Mouse (Mus musculus) brain, adult 2 months (tissue): ENCODE measurements around the gene Sval1.

Source experiments
- DNase-seq: peaks from one replicate; pipeline ENCODE4 v3.0.0; 2011; ENCODE audit warnings: low read depth, low spot score

Gene Sval1

DNA sequence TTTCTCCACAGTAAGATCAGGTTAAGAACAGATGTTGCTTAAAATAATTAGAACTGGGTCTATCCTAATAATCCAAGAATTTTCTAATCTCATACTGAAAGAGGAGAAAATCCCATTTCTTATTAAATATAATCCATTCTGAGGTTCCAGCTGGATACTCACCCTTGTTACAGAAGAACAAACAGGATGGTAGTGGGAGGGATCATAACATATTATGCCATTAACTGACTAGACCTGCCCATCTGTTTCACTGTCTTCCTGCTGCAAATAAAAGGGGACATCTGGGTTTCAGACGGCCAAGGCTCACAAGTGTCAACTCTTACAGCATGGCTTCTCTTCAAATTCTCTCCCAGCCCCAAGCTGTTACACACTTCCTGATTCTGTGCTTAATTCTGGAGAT is at the start of gene Sval1:
Gene Sval1 (plus strand): TSS at position 301 of the 400 bp plus-strand sequence.
- DNase-seq: peak; percentile 1

DNA sequence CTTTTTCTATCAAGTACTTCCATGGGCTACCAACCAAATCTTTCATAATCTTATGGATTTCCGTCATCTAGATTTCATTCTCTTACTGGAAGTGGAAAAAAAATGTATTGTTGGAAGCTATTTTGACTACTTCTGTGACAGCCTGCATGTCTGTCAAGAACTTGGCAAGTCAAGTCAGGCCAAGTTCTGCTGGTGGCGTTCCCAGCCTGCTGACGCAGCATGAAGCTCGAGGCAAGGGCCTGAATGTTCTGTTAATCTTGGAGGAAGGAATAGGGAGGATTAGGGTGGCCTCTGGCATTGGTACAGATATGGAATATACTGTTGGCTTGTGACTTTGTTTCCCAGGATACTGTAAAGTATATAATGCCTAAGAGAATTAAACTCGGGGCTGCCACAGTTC is 39.8 kb upstream of the Sval1 start:
- peak; percentile 19 for DNase-seq

DNA sequence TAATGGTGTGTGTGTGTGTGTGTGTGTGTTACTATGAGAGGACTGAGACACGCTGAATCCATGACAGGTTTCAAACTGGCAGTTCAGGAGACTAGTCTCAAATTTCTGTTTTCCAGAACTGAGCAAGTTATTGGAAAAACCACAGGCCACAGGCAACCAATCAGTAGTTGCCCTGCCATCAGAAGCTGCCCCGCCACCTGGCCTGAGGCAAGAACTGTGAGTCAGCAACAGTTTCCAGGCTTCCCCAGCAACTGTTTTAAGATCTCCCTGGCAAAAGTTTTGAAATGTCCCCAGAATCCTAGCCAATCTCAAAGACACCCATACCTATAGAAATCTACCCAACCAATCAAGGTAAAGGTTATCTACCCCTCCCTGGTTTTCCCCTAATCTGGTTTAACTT is 36.5 kb upstream of the Sval1 start:
- DNase-seq: no peak

DNA sequence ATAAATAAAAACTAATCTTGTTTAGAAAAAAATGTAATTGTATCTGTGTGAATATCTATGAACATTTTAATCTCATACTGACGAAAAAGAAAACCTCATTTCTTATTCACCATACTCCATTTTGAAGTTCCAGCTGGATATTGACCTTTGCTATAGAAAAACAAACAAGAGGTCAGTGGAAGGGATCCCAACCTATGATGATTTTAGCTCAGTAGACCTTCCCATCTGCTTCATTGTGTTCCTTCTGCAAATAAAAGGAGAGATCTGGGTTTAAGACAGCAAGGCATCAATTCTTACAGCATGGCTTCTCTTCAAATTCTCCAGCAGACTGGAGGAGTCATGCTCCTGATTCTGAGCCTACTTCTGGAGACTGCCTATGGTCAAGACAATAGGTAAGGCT is 16.4 kb downstream of the Sval1 start, which contains the start of gene Sval3:
Gene Sval3 (plus strand): TSS at position 301 of the 400 bp plus-strand sequence.
- no peak for DNase-seq
